Mouse (Mus musculus) layer of hippocampus, adult 9-10 months (tissue): ENCODE data around the gene Traf5.

Source experiments
- DNase-seq: peaks from one replicate; pipeline ENCODE4 v3.0.0; 2022; ENCODE audit warnings: low spot score

The Traf5 gene

DNA sequence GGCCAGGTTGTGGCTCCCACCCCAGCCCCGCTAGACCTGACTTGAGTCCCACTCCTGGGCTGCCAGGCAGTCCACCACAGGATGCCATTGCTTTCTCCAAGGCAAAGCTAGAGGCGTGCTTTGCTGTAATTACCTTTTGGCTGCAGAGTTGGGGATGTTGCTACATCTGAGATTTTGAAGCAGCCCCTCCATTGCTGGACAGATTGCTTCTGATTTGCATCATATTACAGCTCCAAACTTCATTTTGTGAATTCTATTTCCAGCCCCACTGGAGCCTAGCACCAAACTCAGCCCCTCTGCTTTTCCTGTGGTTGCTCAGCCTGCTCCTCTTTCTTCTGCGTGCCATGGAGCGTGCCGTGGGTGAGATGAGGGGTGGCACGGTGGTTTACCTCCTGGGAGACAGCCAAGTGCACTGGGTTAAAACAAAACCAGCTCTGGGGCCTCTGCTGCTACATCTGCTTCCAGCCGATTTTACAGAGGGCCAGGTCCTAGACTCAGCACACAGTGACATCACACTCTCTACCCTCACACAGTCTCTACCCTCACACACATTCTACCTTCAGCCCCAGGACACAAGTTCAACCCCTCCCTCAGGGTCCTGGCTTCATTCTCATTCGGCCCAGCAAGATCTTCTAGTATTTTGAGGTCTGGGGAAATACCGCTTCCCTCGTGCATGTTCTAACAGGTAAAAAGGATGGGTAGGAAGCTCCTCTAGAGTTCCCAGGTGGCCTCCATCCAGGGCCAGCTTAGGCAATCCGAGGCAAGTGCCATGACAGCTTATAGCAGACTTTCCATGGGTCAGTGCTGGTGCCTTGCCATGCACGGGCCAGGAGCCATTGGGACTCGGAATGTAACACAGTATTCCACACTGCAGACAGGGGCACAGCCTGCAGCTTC lies 117.6 kb downstream of the Traf5 start:
- no peak for DNase-seq

DNA sequence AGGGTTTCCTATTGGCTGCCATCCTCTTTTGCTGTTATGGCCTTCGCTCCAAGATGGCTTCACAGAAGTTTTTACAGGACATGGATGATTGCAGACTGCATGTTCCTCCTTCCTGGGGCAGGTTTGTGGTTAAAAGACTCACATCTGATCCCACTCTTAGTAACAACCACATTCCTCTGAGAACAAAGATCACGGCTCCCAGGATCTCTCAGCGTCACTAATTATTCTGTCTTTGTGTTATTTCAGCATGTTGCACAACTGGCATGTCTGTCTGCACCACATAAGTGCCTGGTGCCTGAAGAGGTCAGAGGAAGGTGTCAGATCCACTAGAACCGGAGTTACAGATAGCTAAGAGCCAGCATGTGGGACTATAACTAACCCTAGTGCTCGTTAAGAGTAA lies 122.4 kb downstream of the Traf5 start:
- no peak for DNase-seq

DNA sequence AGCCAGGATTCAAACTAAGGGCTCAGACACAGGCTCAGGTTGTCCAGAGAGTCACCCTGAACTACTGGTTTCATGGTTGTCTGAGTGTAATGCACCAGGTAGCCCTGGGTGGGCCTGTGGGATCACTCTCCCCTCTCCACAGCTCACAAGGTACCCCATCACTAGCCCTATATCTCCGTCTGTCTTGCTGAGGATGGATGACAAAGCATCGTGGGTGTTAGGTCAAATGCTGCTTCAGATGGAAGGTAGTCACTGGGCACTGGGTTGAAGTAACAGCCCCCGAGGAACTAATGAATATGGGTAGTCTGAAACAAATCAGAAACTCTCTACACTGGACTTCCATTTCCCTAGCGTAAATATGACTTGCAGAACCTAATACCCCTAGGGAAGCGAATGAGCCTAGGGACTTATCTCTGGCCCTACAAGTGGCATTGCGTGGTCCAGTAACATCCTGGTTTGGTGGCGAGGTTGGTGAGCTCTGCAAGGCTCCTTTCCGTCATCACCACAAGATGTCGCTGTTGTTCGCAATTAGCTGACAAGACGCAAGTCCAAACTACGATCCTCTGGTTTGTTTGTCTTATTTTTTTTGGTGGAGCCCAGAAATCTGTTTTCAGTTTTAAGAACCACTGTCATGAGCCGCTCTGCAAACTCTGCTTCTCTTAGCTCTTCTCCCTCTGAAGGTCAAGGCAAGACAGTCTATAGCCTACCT lies 127.4 kb downstream of the Traf5 start:
- DNase-seq, result peak; percentile 65

DNA sequence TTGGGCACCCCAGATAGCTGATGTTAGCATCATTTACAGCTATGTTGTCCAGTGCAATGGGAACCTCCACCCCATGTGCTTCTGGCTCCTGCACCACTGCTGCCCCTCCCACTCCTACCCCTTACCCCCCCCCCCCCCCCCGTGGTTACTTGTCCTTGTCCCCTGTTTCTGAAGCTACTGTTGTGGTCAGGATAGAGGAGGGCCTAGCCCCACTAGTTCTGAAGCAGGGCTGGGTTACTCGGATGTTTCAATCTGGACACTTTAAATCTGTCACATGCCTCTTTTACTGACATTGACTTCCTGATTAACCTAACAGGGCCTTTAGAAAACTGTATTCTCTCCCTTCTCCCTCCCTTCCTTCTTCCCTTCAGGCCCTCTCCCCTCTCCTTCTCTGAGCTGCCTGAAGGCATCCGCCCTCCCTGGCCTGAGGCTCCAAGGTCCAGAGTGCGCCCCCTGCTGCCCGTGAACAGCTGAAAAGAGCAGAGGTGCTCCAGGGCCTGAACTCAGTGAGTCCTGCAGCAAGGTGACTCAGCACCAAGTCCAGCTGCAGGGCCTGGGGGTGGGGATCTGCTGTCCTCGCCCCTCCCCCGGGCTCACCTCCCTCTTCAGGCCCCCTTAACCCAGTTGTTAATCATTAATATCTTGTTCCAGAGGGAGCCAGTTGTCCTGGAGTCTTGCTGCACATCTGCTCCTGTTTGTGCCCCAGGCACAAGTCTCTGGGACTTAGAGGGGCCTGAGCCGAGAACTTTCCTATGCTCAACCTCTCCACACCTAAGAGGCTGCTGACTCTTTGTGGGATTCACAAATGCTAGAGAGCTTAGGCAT lies 128.2 kb downstream of the Traf5 start:
- DNase-seq, result peak; percentile 61

DNA sequence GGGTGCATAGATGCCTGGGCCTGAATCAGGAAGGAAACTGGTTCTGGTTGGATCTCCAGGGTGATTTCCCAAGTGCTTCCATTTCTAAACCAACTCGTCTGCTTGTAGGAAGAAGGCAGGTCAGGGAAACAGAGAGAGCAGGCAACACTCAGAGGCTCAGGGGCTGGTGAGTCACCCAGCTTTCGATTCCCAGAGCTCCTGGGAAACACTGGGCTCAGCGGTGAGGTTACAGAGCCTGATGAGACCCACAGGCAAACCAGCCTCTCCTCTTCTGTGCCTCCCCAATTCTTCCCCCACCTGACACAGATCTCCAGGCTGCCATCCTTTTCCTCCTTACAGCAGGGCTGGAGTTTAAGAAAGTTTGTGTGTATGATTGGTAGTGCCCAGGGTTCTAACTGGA lies 128.9 kb downstream of the Traf5 start:
- DNase-seq, result no peak

DNA sequence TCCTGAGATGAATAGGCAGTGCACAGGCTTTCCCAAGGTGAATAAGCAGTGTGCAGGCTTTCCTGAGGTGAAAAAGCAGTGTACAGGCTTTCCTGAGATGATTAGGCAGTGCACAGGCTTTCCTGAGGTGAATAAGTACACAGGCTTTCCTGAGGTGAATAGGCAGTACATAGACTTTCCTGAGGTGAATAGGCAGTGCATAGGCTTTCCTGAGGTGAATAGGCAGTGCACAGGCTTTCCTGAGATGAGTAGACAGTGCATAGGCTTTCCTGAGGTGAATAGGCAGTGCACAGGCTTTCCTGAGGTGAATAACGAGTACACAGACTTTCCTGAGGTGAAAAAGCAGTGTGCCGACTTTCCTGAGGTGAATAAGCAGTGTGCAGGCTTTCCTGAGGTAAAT lies 131.4 kb downstream of the Traf5 start:
- no peak for DNase-seq

DNA sequence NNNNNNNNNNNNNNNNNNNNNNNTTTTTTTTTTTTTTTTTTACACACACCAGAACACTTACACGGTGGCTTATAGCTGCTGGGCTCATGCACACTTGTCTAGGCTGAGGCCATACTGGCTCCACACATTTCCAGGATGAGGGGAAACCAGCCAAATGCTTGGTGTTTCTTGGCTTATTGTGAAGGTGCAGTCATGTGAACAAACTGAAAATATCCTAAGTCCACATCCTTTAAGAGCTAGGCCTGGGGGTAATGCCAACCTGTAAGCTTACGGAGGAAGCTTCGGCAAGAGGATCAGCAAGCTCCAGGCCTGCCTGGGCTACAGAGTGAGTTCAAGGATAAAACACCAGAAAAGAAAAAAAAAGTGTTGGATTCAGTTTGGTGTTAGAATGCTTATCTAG lies 135.0 kb downstream of the Traf5 start:
- no peak for DNase-seq

DNA sequence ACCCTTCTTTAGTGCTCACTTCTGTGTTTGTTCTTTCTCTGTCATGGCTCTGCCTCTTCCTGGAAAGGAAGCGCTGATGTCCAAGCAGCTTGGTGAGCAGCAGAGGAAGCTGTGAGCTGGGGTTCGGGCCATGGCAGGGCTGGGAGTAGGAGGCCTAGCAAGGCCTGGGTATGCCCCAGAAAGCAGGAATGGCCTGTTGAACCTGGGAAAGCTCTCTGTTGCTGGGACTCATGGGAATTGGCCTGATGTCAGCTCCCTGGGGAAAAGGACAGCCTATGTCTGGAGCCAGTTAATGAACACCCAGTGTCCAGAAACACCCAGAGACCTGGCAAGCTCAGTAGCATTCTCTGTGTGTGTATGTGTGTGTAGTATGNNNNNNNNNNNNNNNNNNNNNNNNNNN lies 135.5 kb downstream of the Traf5 start:
- DNase-seq, result no peak

DNA sequence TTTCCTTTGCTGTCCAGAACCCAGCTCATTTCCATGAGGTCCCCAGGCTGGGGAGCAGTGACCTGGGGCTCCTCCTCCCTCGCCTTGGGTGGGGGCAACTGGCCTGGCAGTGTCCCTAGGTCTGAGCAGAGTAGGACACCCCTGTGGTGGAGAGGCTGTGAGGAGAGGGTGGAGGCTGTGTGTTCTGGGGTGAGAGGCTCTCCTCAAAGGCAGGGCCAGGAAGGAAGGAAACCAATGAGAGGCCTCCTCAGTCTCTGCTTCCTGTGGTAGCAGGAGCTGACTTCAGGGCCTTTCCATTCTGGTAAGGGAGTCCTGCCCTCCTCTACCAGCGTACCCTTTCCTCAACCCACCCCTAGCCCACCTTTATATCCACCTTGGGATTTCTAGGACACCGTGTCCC lies 136.1 kb downstream of the Traf5 start:
- no peak for DNase-seq

DNA sequence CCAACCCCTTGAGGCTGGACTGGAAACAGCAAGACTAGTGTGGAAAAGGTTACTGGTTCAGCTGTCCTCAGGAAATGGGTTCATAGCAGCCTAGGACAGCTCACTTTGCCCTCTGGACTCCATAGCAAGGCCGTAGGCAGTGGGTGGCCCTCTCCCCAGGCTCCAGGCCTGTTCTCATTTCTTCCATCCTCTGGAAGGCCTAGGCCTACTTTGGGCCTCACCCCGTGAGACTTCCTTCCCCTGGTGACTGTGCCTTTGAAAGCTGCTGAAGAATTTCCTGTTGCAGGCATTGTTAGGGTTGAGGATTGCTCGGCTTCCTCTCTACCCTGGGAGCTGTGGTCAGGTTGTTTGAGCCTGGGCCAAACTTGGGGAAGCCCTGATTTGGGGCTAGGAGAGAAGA lies 137.3 kb downstream of the Traf5 start:
- DNase-seq, result no peak

DNA sequence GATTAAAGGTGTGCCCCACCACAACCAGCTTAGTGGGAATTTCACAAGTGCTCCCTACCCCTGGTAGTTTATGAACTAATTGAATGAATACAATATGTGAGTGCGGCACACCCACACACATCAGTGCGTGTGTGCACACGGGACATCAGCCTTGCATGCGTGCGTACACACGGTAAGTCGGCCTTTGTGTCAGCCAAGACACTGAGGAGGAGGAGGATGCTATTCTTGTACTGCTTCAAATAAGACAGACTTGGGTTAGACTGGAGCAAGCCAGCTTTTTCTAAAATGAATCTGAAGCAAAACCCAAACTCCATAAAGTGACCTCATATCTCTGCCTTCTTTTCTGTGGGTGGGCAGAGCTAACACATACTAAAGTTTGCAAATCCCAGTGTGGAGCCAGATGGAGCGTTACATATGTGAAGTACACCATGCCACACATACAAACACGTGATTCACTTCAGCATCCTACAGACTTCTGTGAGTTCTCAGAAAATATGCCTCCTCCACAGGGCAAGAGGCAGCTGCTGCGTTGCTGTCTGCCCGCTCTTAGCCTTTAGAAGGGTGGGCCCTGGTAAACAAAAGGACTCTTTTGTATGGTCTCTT lies 139.5 kb downstream of the Traf5 start:
- DNase-seq, result peak; percentile 61

DNA sequence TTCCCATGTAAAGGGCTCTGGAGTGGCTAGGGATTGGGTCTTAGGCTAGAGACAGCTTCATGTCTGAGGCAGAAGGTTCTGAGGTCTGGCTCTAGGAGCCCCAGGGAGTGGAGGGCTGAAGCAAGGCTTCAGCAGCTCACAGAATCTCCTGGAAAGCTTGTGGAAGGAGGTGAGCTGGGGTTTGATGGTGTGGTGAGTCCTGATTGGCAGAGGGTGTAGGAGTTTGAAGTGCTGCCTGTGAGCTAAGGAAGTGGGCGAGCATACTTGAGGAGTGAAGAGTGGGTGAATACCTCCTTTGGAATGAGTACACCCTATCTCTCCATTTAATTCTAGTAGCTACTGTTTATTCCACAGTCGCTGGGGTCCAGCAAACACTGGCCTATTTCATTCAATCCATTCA lies 141.7 kb downstream of the Traf5 start:
- no peak for DNase-seq

DNA sequence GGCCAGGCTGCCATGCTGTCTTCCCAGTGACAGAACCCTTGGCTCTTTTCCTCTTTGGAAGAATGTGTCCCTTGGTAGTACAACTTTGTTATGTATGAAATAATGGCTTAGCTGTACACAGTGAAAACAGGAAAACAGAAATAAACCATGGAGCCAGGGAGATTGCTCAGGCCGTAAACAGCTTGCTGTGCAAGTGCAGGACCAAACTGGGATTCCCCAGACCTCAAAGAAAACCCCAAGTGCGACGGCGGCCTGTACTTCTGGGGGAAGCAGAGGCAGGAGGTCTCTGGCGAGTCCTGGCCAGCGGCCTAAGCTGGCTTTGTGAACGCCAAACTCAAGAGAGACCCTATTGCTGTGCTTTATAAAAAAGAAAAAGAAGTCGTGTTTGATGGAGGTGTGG lies 143.8 kb downstream of the Traf5 start:
- DNase-seq, result no peak

DNA sequence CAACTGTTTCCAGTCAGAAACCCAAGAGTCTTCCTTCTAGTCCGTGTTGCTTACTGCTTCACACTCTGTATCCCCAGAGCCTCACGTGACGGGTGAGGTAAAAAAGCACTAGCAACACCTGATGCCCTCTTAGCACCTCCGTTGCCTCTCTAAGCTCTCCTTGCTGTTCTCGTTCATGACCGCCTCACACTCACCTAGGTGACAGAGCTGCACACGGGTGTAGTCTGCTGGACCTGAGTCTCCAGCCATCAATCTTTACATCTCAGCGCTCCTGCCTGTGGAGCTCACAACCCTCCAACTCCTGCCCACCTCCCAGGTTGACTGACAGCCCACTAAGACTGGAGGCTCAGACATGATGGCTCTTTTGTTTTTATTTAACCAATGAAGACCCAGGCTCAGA lies 144.6 kb downstream of the Traf5 start:
- DNase-seq, result no peak
